Mouse (Mus musculus): ENCODE measurements around the gene Cops7a. TPM values are rescaled to one million over a fixed set of nuclear protein-coding genes. Genes with fewer than 3 reads are reported as not detected.

Gene Cops7a
- polyA plus RNA-seq, 1 experiment from 2014 or later: 111 TPM

GRCm38 (mm10) chr6:124967766-124968165, 2.4 kb upstream of the Cops7a start:
- Histone ChIP-seq H3K9ac (ENCODE audit: low read length) (no peak overlapping the region), H3K4me1 (replicated peaks; ENCODE audit: control insufficient read depth, insufficient read depth, low read length) (peaks cover 7% of the 10 kb centered on the region; the same call in 1 of the 2 replicates), H3K4me3 (ENCODE audit: low read depth, low read length) (no peak overlapping the region), H3K36me3 (ENCODE audit: control insufficient read depth, insufficient read depth, low read length) (no peaks in the 10 kb centered on the region; the same call in 1 of the 2 replicates), H3K27me3 (ENCODE audit: control insufficient read depth, insufficient read depth, low read length) (no peaks in the 10 kb centered on the region), H3K27ac (ENCODE audit: low read depth, low read length) (no peak overlapping the region), H3K4me2 (ENCODE audit: low read depth, low read length, severe bottlenecking) (no peak overlapping the region), H3K9me3 (ENCODE audit: control insufficient read depth, low read length) (no peaks in the 10 kb centered on the region)
- ATAC-seq (replicated peaks; ENCODE audit: low FRiP score): no peak
- WGBS: 67% methylated on average over 4 of the region's 4 CpGs
- peak; percentile 74 for DNase-seq (ENCODE audit: low spot score)

GRCm38 (mm10) chr6:124966466-124967118, 1.3 kb upstream of the Cops7a start:
- peaks cover 7% of the 10 kb centered on the region; the same call in 1 of the 2 replicates for H3K4me1 ChIP-seq (replicated peaks; ENCODE audit: control insufficient read depth, insufficient read depth, low read length)
- H3K4me2 ChIP-seq (ENCODE audit: low read depth, low read length, severe bottlenecking): peak overlapping the region; percentile 92; the same call in 1 of the 2 replicates
- no peak for DNase-seq (ENCODE audit: low spot score)
- no peak for ATAC-seq (replicated peaks; ENCODE audit: low FRiP score)
- no peak overlapping the region for H3K27ac ChIP-seq (ENCODE audit: low read depth, low read length)
- H3K9me3 ChIP-seq (ENCODE audit: control insufficient read depth, low read length): no peaks in the 10 kb centered on the region
- H3K27me3 ChIP-seq (ENCODE audit: control insufficient read depth, insufficient read depth, low read length): no peaks in the 10 kb centered on the region
- WGBS: 97% methylated on average over 7 of the region's 7 CpGs
- H3K9ac ChIP-seq (ENCODE audit: low read length): no peak overlapping the region
- no peaks in the 10 kb centered on the region; the same call in 1 of the 2 replicates for H3K36me3 ChIP-seq (ENCODE audit: control insufficient read depth, insufficient read depth, low read length)
- no peak overlapping the region for H3K4me3 ChIP-seq (ENCODE audit: low read depth, low read length)

GRCm38 (mm10) chr6:124965747-124966146, 409 bp upstream of the Cops7a start:
- Histone ChIP-seq H3K36me3 (ENCODE audit: control insufficient read depth, insufficient read depth, low read length) (peaks cover under 1% of the 10 kb centered on the region; the same call in 1 of the 2 replicates), H3K4me2 (ENCODE audit: low read depth, low read length, severe bottlenecking) (peak overlapping the region; percentile 92), H3K9ac (ENCODE audit: low read length) (peak overlapping the region; percentile 95), H3K4me1 (replicated peaks; ENCODE audit: control insufficient read depth, insufficient read depth, low read length) (peaks cover 7% of the 10 kb centered on the region; the same call in 1 of the 2 replicates), H3K9me3 (ENCODE audit: control insufficient read depth, low read length) (no peaks in the 10 kb centered on the region), H3K27me3 (ENCODE audit: control insufficient read depth, insufficient read depth, low read length) (no peaks in the 10 kb centered on the region), H3K27ac (ENCODE audit: low read depth, low read length) (peak overlapping the region; percentile 83), H3K4me3 (ENCODE audit: low read depth, low read length) (peak overlapping the region; percentile 78)
- peak; percentile 58 for DNase-seq (ENCODE audit: low spot score)
- 15% methylated on average over 15 of the region's 15 CpGs for WGBS
- no peak for ATAC-seq (replicated peaks; ENCODE audit: low FRiP score)

- Histone ChIP-seq H3K9ac (ENCODE audit: low read length) (peak overlapping the region; percentile 95), H3K27me3 (ENCODE audit: control insufficient read depth, insufficient read depth, low read length) (no peaks in the 10 kb centered on the region), H3K4me2 (ENCODE audit: low read depth, low read length, severe bottlenecking) (peak overlapping the region; percentile 92), H3K9me3 (ENCODE audit: control insufficient read depth, low read length) (no peaks in the 10 kb centered on the region), H3K4me1 (replicated peaks; ENCODE audit: control insufficient read depth, insufficient read depth, low read length) (peaks cover 7% of the 10 kb centered on the region; the same call in 1 of the 2 replicates), H3K27ac (ENCODE audit: low read depth, low read length) (no peak overlapping the region), H3K4me3 (ENCODE audit: low read depth, low read length) (peak overlapping the region; percentile 78), H3K36me3 (ENCODE audit: control insufficient read depth, insufficient read depth, low read length) (peaks cover 4% of the 10 kb centered on the region; the same call in 1 of the 2 replicates)
- no peak for DNase-seq (ENCODE audit: low spot score)
- peak; percentile 28 for ATAC-seq (replicated peaks; ENCODE audit: low FRiP score)
- 44% methylated on average over 16 of the region's 16 CpGs for WGBS
These were observed 700 bp downstream of the Cops7a start for GRCm38 (mm10) chr6:124964638-124965037.

GRCm38 (mm10) chr6:124961021-124961420, 4.3 kb downstream of the Cops7a start:
- no peak for ATAC-seq (replicated peaks; ENCODE audit: low FRiP score)
- 96% methylated on average over 12 of the region's 12 CpGs for WGBS
- no peak overlapping the region for H3K4me3 ChIP-seq (ENCODE audit: low read depth, low read length)

GRCm38 (mm10) chr6:124959960-124960359, 5.4 kb downstream of the Cops7a start:
- H3K27ac ChIP-seq (ENCODE audit: low read depth, low read length): no peak overlapping the region
- H3K4me3 ChIP-seq (ENCODE audit: low read depth, low read length): no peak overlapping the region
- H3K36me3 ChIP-seq (ENCODE audit: control insufficient read depth, insufficient read depth, low read length): peaks cover 6% of the 10 kb centered on the region; the same call in 1 of the 2 replicates
- WGBS: 91% methylated on average over 13 of the region's 13 CpGs
- no peak for DNase-seq (ENCODE audit: low spot score)
- no peak for ATAC-seq (replicated peaks; ENCODE audit: low FRiP score)
- peaks cover 5% of the 10 kb centered on the region; the same call in 1 of the 2 replicates for H3K4me1 ChIP-seq (replicated peaks; ENCODE audit: control insufficient read depth, insufficient read depth, low read length)
- H3K27me3 ChIP-seq (ENCODE audit: control insufficient read depth, insufficient read depth, low read length): no peaks in the 10 kb centered on the region
- no peak overlapping the region for H3K9ac ChIP-seq (ENCODE audit: low read length)
- no peak overlapping the region for H3K4me2 ChIP-seq (ENCODE audit: low read depth, low read length, severe bottlenecking)
- no peaks in the 10 kb centered on the region for H3K9me3 ChIP-seq (ENCODE audit: control insufficient read depth, low read length)

More at GRCm38 (mm10) chr6:124961021-124961420, 4.3 kb downstream of the Cops7a start:
- H3K4me1 ChIP-seq (replicated peaks; ENCODE audit: control insufficient read depth, insufficient read depth, low read length): peaks cover 5% of the 10 kb centered on the region; the same call in 1 of the 2 replicates
- H3K9me3 ChIP-seq (ENCODE audit: control insufficient read depth, low read length): no peaks in the 10 kb centered on the region
- no peak overlapping the region for H3K4me2 ChIP-seq (ENCODE audit: low read depth, low read length, severe bottlenecking)
- peaks cover 6% of the 10 kb centered on the region; the same call in 1 of the 2 replicates for H3K36me3 ChIP-seq (ENCODE audit: control insufficient read depth, insufficient read depth, low read length)
- DNase-seq (ENCODE audit: low spot score): no peak
- H3K27ac ChIP-seq (ENCODE audit: low read depth, low read length): no peak overlapping the region
- no peak overlapping the region for H3K9ac ChIP-seq (ENCODE audit: low read length)
- no peaks in the 10 kb centered on the region for H3K27me3 ChIP-seq (ENCODE audit: control insufficient read depth, insufficient read depth, low read length)

GRCm38 (mm10) chr6:124958127-124958526, 7.2 kb downstream of the Cops7a start:
- Histone ChIP-seq H3K9ac (ENCODE audit: low read length) (no peak overlapping the region), H3K27ac (ENCODE audit: low read depth, low read length) (no peak overlapping the region), H3K27me3 (ENCODE audit: control insufficient read depth, insufficient read depth, low read length) (no peaks in the 10 kb centered on the region), H3K9me3 (ENCODE audit: control insufficient read depth, low read length) (no peaks in the 10 kb centered on the region), H3K4me2 (ENCODE audit: low read depth, low read length, severe bottlenecking) (no peak overlapping the region), H3K4me3 (ENCODE audit: low read depth, low read length) (no peak overlapping the region), H3K36me3 (ENCODE audit: control insufficient read depth, insufficient read depth, low read length) (peaks cover 6% of the 10 kb centered on the region; the same call in 1 of the 2 replicates), H3K4me1 (replicated peaks; ENCODE audit: control insufficient read depth, insufficient read depth, low read length) (no peaks in the 10 kb centered on the region)
- no peak for ATAC-seq (replicated peaks; ENCODE audit: low FRiP score)
- 85% methylated on average over 3 of the region's 3 CpGs for WGBS
- no peak for DNase-seq (ENCODE audit: low spot score)

- Histone ChIP-seq H3K4me1 (replicated peaks; ENCODE audit: control insufficient read depth, insufficient read depth, low read length) (no peaks in the 10 kb centered on the region), H3K9ac (ENCODE audit: low read length) (no peak overlapping the region), H3K27me3 (ENCODE audit: control insufficient read depth, insufficient read depth, low read length) (no peaks in the 10 kb centered on the region), H3K36me3 (ENCODE audit: control insufficient read depth, insufficient read depth, low read length) (peaks cover 4% of the 10 kb centered on the region; the same call in 1 of the 2 replicates), H3K4me2 (ENCODE audit: low read depth, low read length, severe bottlenecking) (no peak overlapping the region), H3K9me3 (ENCODE audit: control insufficient read depth, low read length) (no peaks in the 10 kb centered on the region), H3K27ac (ENCODE audit: low read depth, low read length) (no peak overlapping the region), H3K4me3 (ENCODE audit: low read depth, low read length) (no peak overlapping the region)
- DNase-seq (ENCODE audit: low spot score) (no peak), ATAC-seq (replicated peaks; ENCODE audit: low FRiP score) (no peak)
- WGBS: 96% methylated on average over 4 of the region's 4 CpGs
These were observed 10.1 kb downstream of the Cops7a start for GRCm38 (mm10) chr6:124955212-124955611.
